In genomic region chr14:87344540-87344939, GRCm38 (mm10) we compare ENCODE assay signal across 16 mouse cellular contexts.
DNase-seq lines count a peak whose midpoint lies in the region; ATAC-seq and TF ChIP-seq lines count a peak whose summit lies in the region.
"Had no signal": no experiment of that assay in that cellular context is flagged by ENCODE, and none has a peak within 500 bp of the region (broad histone marks: within the 10 kb centered on the region; RNA-seq: fewer than 3 reads in every experiment).

No protein-coding gene starts in this region.

- H3K36me3 ChIP-seq in forebrain, embryonic 14.5 days (ENCODE audit: control insufficient read depth, insufficient read depth, low read length), result no peaks in the 10 kb centered on the region
- no peaks in the 10 kb centered on the region for H3K36me3 ChIP-seq in forebrain, embryonic 12.5 days (replicated peaks)
- no peaks in the 10 kb centered on the region for H3K36me3 ChIP-seq in forebrain, postnatal 0 days (ENCODE audit: insufficient read depth)
- no peaks in the 10 kb centered on the region for H3K36me3 ChIP-seq in forebrain, embryonic 11.5 days (ENCODE audit: control insufficient read depth, insufficient read depth, low read length)
- H3K36me3 ChIP-seq: embryonic facial prominence, embryonic 10.5 days; embryonic facial prominence, embryonic 12.5 days had no signal

- H3K4me3 ChIP-seq in forebrain, embryonic 14.5 days (ENCODE audit: low read depth, low read length), result no peak overlapping the region
- no peak overlapping the region for H3K4me3 ChIP-seq in forebrain, embryonic 12.5 days (replicated peaks)
- no peak overlapping the region for H3K4me3 ChIP-seq in forebrain, postnatal 0 days (ENCODE audit: low read depth, low read length)
- no peak overlapping the region for H3K4me3 ChIP-seq in forebrain, embryonic 11.5 days (ENCODE audit: low read depth, low read length)
- H3K4me3 ChIP-seq: embryonic facial prominence, embryonic 10.5 days; embryonic facial prominence, embryonic 12.5 days had no signal

- 0 out of 2 replicates have a peak, but pooled peaks have one; percentile 32 for ATAC-seq in forebrain, embryonic 14.5 days
- no peak for ATAC-seq in forebrain, embryonic 12.5 days (ENCODE audit: low FRiP score)
- peak; percentile 51; the same call in 1 of the 2 replicates for ATAC-seq in forebrain, postnatal 0 days
- ATAC-seq in forebrain, embryonic 11.5 days (replicated peaks; ENCODE audit: low FRiP score), result no peak

- H3K9me3 ChIP-seq in forebrain, embryonic 14.5 days (replicated peaks; ENCODE audit: control insufficient read depth, low read length), result no peaks in the 10 kb centered on the region
- H3K9me3 ChIP-seq in forebrain, embryonic 12.5 days, result no peaks in the 10 kb centered on the region
- H3K9me3 ChIP-seq in forebrain, postnatal 0 days (ENCODE audit: low read length), result no peaks in the 10 kb centered on the region
- no peaks in the 10 kb centered on the region for H3K9me3 ChIP-seq in forebrain, embryonic 11.5 days (ENCODE audit: control insufficient read depth, low read length)
- H3K9me3 ChIP-seq: embryonic facial prominence, embryonic 10.5 days; embryonic facial prominence, embryonic 12.5 days had no signal

- no peak for TF ChIP-seq CTCF in forebrain, postnatal 0 days (IDR thresholded peaks at IDR 0.05; ENCODE audit: low read depth)
- no peak for TF ChIP-seq CTCF in brain, embryonic 14.5 days (IDR thresholded peaks at IDR 0.05; ENCODE audit: borderline replicate concordance, extremely low read depth, insufficient read depth, insufficient read length)

- H3K27me3 ChIP-seq in forebrain, embryonic 14.5 days (replicated peaks; ENCODE audit: control insufficient read depth, insufficient read depth, low read length), result no peaks in the 10 kb centered on the region
- no peaks in the 10 kb centered on the region for H3K27me3 ChIP-seq in forebrain, embryonic 12.5 days
- H3K27me3 ChIP-seq in forebrain, postnatal 0 days (ENCODE audit: insufficient read depth, low read length), result no peaks in the 10 kb centered on the region
- H3K27me3 ChIP-seq in forebrain, embryonic 11.5 days (ENCODE audit: control insufficient read depth, insufficient read depth, low read length), result no peaks in the 10 kb centered on the region
- H3K27me3 ChIP-seq: embryonic facial prominence, embryonic 12.5 days had no signal

- DNase-seq in forebrain, embryonic 14.5 days (ENCODE audit: low spot score), result peak; percentile 29
- no peak for DNase-seq in forebrain, postnatal 0 days
- DNase-seq in forebrain, embryonic 11.5 days (ENCODE audit: low spot score), result no peak
- DNase-seq in brain, embryonic 14.5 days (ENCODE audit: low read depth), result peak; percentile 32
- DNase-seq in spleen, postnatal 14 days (ENCODE audit: low spot score in 2 of 2), result no peak
- DNase-seq: adrenal gland, adult 2 months; adrenal gland, postnatal 10 days; adrenal gland, postnatal 25 days; cerebellum, adult 11-12 months; cerebellum, adult 2 months; cerebellum, adult 9-10 months; cerebellum, postnatal 10 days; cerebellum, postnatal 25 days had no signal

- 72% methylated on average over 1 of the region's 1 CpGs for WGBS in forebrain, embryonic 14.5 days
- WGBS in forebrain, embryonic 12.5 days, result 82% methylated on average over 1 of the region's 1 CpGs
- 53% methylated on average over 1 of the region's 1 CpGs for WGBS in forebrain, postnatal 0 days
- WGBS in forebrain, embryonic 11.5 days, result 86% methylated on average over 1 of the region's 1 CpGs

- no peak overlapping the region for H3K27ac ChIP-seq in forebrain, embryonic 14.5 days (ENCODE audit: low read depth, low read length)
- H3K27ac ChIP-seq in forebrain, embryonic 12.5 days, result no peak overlapping the region
- H3K27ac ChIP-seq in forebrain, postnatal 0 days (ENCODE audit: low read depth, low read length), result no peak overlapping the region
- H3K27ac ChIP-seq in forebrain, embryonic 11.5 days (ENCODE audit: low read depth, low read length), result no peak overlapping the region
- H3K27ac ChIP-seq: embryonic facial prominence, embryonic 10.5 days; embryonic facial prominence, embryonic 12.5 days had no signal

- no peak for TF ChIP-seq POLR2A in brain, embryonic 14.5 days (IDR thresholded peaks at IDR 0.05; ENCODE audit: borderline replicate concordance, extremely low read depth, insufficient read depth, insufficient read length, poor library complexity, severe bottlenecking)

- H3K4me2 ChIP-seq in forebrain, embryonic 14.5 days (ENCODE audit: low read length), result no peak overlapping the region
- H3K4me2 ChIP-seq in forebrain, embryonic 12.5 days, result no peak overlapping the region
- no peak overlapping the region for H3K4me2 ChIP-seq in forebrain, postnatal 0 days (ENCODE audit: low read depth)
- no peak overlapping the region for H3K4me2 ChIP-seq in forebrain, embryonic 11.5 days (ENCODE audit: low read depth, low read length, severe bottlenecking)
- H3K4me2 ChIP-seq: embryonic facial prominence, embryonic 12.5 days had no signal

- no peak overlapping the region for H3K9ac ChIP-seq in forebrain, embryonic 14.5 days (ENCODE audit: low read length)
- H3K9ac ChIP-seq in forebrain, embryonic 12.5 days, result no peak overlapping the region
- H3K9ac ChIP-seq in forebrain, postnatal 0 days, result no peak overlapping the region
- no peak overlapping the region for H3K9ac ChIP-seq in forebrain, embryonic 11.5 days (ENCODE audit: low read length)
- H3K9ac ChIP-seq: embryonic facial prominence, embryonic 12.5 days had no signal

- H3K4me1 ChIP-seq in forebrain, embryonic 14.5 days (ENCODE audit: control insufficient read depth, insufficient read depth, low read length), result no peaks in the 10 kb centered on the region
- H3K4me1 ChIP-seq in forebrain, embryonic 12.5 days, result no peaks in the 10 kb centered on the region
- H3K4me1 ChIP-seq in forebrain, postnatal 0 days (ENCODE audit: insufficient read depth), result no peaks in the 10 kb centered on the region
- no peaks in the 10 kb centered on the region for H3K4me1 ChIP-seq in forebrain, embryonic 11.5 days (replicated peaks; ENCODE audit: control insufficient read depth, insufficient read depth, low read length)
- H3K4me1 ChIP-seq: embryonic facial prominence, embryonic 10.5 days; embryonic facial prominence, embryonic 12.5 days had no signal

Comparison
In these comparisons a context has a peak if more than half of its experiments do, and no peak if none do; other contexts are left out.
1. ATAC-seq: peak in forebrain, embryonic 14.5 days (single experiment) and forebrain, postnatal 0 days (single experiment); none in forebrain, embryonic 12.5 days (single experiment) and forebrain, embryonic 11.5 days (single experiment).
2. DNase-seq: peak in forebrain, embryonic 14.5 days (single experiment) and brain, embryonic 14.5 days (single experiment); none in forebrain, postnatal 0 days (single experiment), forebrain, embryonic 11.5 days (single experiment) and spleen, postnatal 14 days (0 of 2).